Comparison of ENCODE assay signal across 9 mouse cellular contexts in the genomic region with DNA sequence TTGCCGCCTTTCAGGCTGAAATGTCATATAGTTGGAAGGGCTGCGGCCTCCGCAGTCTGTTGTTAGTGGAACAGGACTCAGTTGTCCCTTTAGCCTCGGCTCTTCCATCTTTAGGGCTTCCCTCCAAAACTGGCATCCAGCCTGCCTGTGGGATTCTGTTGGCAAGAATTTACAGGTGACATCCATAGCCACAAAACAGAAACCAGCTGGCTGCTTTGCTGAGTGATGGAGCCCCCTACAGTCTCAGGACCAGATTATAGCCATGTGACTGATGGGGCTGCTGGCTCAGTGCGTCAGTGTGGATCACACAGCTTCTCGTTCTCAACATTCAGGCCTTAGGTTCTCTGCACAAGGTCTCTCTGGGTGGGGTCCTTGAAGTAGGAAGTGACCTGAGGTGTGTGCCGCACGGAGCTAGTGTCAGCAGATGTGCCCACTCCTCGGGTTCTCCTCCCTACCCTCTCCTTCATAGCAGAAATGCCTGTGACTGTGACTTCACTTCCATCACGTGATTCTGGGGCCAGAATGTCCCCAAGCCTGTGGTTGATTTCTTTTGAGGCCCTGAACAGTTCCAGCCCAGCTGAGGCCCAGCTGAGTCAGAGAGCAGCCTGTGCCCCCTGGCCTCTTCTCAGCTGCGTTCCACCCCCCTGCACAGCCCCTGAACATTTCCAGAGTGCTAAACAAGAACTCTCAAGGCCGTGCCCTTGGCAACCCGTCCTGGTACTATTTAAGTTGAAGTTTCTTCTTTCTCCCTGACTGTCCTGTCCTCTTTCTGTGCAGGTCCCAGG. TPM values are rescaled to one million over a fixed set of nuclear protein-coding genes. Genes with fewer than 3 reads are reported as not detected.
A peak's percentile ranks its signal among the peaks of the same experiment; 100 is the strongest.
DNase-seq lines count a peak whose midpoint lies in the region; ATAC-seq and TF ChIP-seq lines count a peak whose summit lies in the region.
"Had no signal": no experiment of that assay in that cellular context is flagged by ENCODE, and none has a peak within 500 bp of the region (broad histone marks: within the 10 kb centered on the region; RNA-seq: fewer than 3 reads in every experiment).

No protein-coding gene starts in this region.

- in situ Hi-C loops in CH12.LX (cut with MboI; ENCODE audit: low pct_ligation_motif_present, low pct_unique_long_range_greater_than_20kb, low sequenced_read_pairs), result loop anchor here (10.0 kb wide), 1 partner anchor 183 kb away; no protein-coding TSS in a partner anchor

- H3K36me3 ChIP-seq in hindbrain, embryonic 11.5 days (ENCODE audit: control insufficient read depth, insufficient read depth, low read length), result no peaks in the 10 kb centered on the region
- H3K36me3 ChIP-seq in hindbrain, embryonic 14.5 days (replicated peaks; ENCODE audit: control insufficient read depth, insufficient read depth), result peaks cover 9% of the 10 kb centered on the region; the same call in 1 of the 2 replicates
- H3K36me3 ChIP-seq in CH12.LX (replicated peaks in 1 of 2; ENCODE audit: control insufficient read depth in 1 of 2, insufficient read depth in 1 of 2, low read length in 1 of 2), result no peaks in the 10 kb centered on the region

- peak; percentile 81 for TF ChIP-seq EP300 in CH12.LX (IDR thresholded peaks at IDR 0.05; ENCODE audit: low read length)

- ATAC-seq in hindbrain, embryonic 11.5 days (ENCODE audit: low FRiP score), result peak; percentile 36; the same call in 1 of the 2 replicates
- no peak for ATAC-seq in hindbrain, embryonic 14.5 days (ENCODE audit: low FRiP score)

- H3K4me3 ChIP-seq in hindbrain, embryonic 11.5 days (ENCODE audit: low read depth, low read length), result no peak overlapping the region
- H3K4me3 ChIP-seq in hindbrain, embryonic 14.5 days (replicated peaks; ENCODE audit: low read length), result no peak overlapping the region
- H3K4me3 ChIP-seq in CH12.LX (replicated peaks in 1 of 3; ENCODE audit: low read depth in 2 of 3, low read length in 2 of 3, poor library complexity in 1 of 3), result no peak overlapping the region
- H3K4me3 ChIP-seq: megakaryocyte, embryonic 14.5 days had no signal

- H3K79me2 ChIP-seq in CH12.LX (replicated peaks; ENCODE audit: control insufficient read depth, extremely low read depth, insufficient read depth, poor library complexity, severe bottlenecking), result no peaks in the 10 kb centered on the region

- dilution Hi-C loops in CH12.LX (cut with MboI; ENCODE audit: extremely low pct_ligation_motif_present, extremely low pct_unique_long_range_greater_than_20kb, low sequenced_read_pairs), result no loop called here

- no peak for DNase-seq in hindbrain, embryonic 11.5 days (ENCODE audit: low spot score)
- DNase-seq in hindbrain, embryonic 14.5 days (ENCODE audit: low spot score), result no peak
- peak; percentile 87 for DNase-seq in CH12.LX (ENCODE audit: extremely low read depth)
- DNase-seq in brain, adult 2 months (ENCODE audit: low read depth, low spot score), result peak; percentile 79
- peak; percentile 20 for DNase-seq in forelimb bud, embryonic 11.5 days (ENCODE audit: low read depth, low spot score)
- no peak for DNase-seq in B cell, adult 2 months
- DNase-seq in gastrocnemius, postnatal 25 days, result no peak
- no peak for DNase-seq in ovary, postnatal 14 days (ENCODE audit: low spot score)

- no peaks in the 10 kb centered on the region for H3K27me3 ChIP-seq in hindbrain, embryonic 11.5 days (ENCODE audit: control insufficient read depth, insufficient read depth, low read length)
- no peaks in the 10 kb centered on the region for H3K27me3 ChIP-seq in hindbrain, embryonic 14.5 days (ENCODE audit: control insufficient read depth, insufficient read depth, low read length)
- H3K27me3 ChIP-seq in CH12.LX (replicated peaks), result no peaks in the 10 kb centered on the region

- no peak overlapping the region for H3K27ac ChIP-seq in hindbrain, embryonic 11.5 days (ENCODE audit: low read depth, low read length)
- no peak overlapping the region for H3K27ac ChIP-seq in hindbrain, embryonic 14.5 days
- peak overlapping the region; percentile 34 for H3K27ac ChIP-seq in CH12.LX (ENCODE audit: insufficient read depth, low read depth)

- no peak overlapping the region for H3K4me2 ChIP-seq in hindbrain, embryonic 11.5 days (replicated peaks; ENCODE audit: low read depth, low read length)
- H3K4me2 ChIP-seq in hindbrain, embryonic 14.5 days (replicated peaks), result no peak overlapping the region
- peak overlapping the region; percentile 31 for H3K4me2 ChIP-seq in CH12.LX (ENCODE audit: insufficient read depth, low read depth, poor library complexity, severe bottlenecking)

- WGBS in hindbrain, embryonic 11.5 days, result 70% methylated on average over 13 of the region's 13 CpGs
- 60% methylated on average over 13 of the region's 13 CpGs for WGBS in hindbrain, embryonic 14.5 days

- no peaks in the 10 kb centered on the region for H3K9me3 ChIP-seq in hindbrain, embryonic 11.5 days (ENCODE audit: control insufficient read depth, low read length)
- H3K9me3 ChIP-seq in hindbrain, embryonic 14.5 days (ENCODE audit: control insufficient read depth, low read length), result no peaks in the 10 kb centered on the region
- no peaks in the 10 kb centered on the region for H3K9me3 ChIP-seq in CH12.LX (replicated peaks; ENCODE audit: low read length)
- H3K9me3 ChIP-seq: megakaryocyte, embryonic 14.5 days had no signal

- TF ChIP-seq CTCF in CH12.LX (conservative IDR thresholded peaks at IDR 0.05 in 1 of 2, IDR thresholded peaks at IDR 0.05 in 1 of 2; ENCODE audit: low read depth in 2 of 2, low read length in 2 of 2), result peak in 1 of 2 experiments; percentile 49; a peak in 2 of 4 replicates

- TF ChIP-seq POLR2A in CH12.LX (IDR thresholded peaks at IDR 0.05; ENCODE audit: low read depth, low read length), result no peak

- H3K4me1 ChIP-seq in hindbrain, embryonic 11.5 days (replicated peaks; ENCODE audit: control insufficient read depth, insufficient read depth, low read length), result 0 out of 2 replicates have a peak, but pooled peaks cover 2% of the 10 kb centered on the region
- no peaks in the 10 kb centered on the region for H3K4me1 ChIP-seq in hindbrain, embryonic 14.5 days (replicated peaks; ENCODE audit: control insufficient read depth, insufficient read depth, low read length)
- peaks cover 13 to 39% of the 10 kb centered on the region in 2 experiments for H3K4me1 ChIP-seq in CH12.LX (ENCODE audit: control insufficient read depth in 1 of 2, insufficient read depth in 2 of 2)

- peak; percentile 36 for TF ChIP-seq RAD21 in CH12.LX (IDR thresholded peaks at IDR 0.05; ENCODE audit: low read depth, low read length)

- no peak overlapping the region for H3K9ac ChIP-seq in hindbrain, embryonic 11.5 days (ENCODE audit: low read depth, low read length)
- H3K9ac ChIP-seq in hindbrain, embryonic 14.5 days, result no peak overlapping the region
- H3K9ac ChIP-seq in CH12.LX (ENCODE audit: insufficient read depth, low read depth), result peak overlapping the region; percentile 21

TF ChIP-seq in CH12.LX, 34 proteins besides CTCF, POLR2A, EP300 and RAD21 (continues in another document):
- TF ChIP-seq RCOR1 (conservative IDR thresholded peaks at IDR 0.05; ENCODE audit: low read depth, low read length), result peak; percentile 83; the same call in 1 of the 2 replicates
- no peak for TF ChIP-seq CHD1 (IDR thresholded peaks at IDR 0.05; ENCODE audit: low read depth, low read length)
- peak; percentile 9; the same call in 1 of the 2 replicates for TF ChIP-seq NELFE (IDR thresholded peaks at IDR 0.05; ENCODE audit: low read depth, low read length)
- TF ChIP-seq KAT2A (IDR thresholded peaks at IDR 0.05; ENCODE audit: insufficient replicate concordance, low read length), result 0 out of 2 replicates have a peak, but pooled peaks have one; percentile 33
- no peak for TF ChIP-seq POLR2AphosphoS2 (IDR thresholded peaks at IDR 0.05; ENCODE audit: low read depth, low read length)
- TF ChIP-seq JUND (conservative IDR thresholded peaks at IDR 0.05; ENCODE audit: low read depth, low read length), result 0 out of 2 replicates have a peak, but pooled peaks have one; percentile 38
- TF ChIP-seq SMC3 (IDR thresholded peaks at IDR 0.05; ENCODE audit: low read depth, low read length), result peak; percentile 11; the same call in 1 of the 2 replicates
- 0 out of 2 replicates have a peak, but pooled peaks have one; percentile 21 for TF ChIP-seq ELF1 (IDR thresholded peaks at IDR 0.05; ENCODE audit: low read depth, low read length)
- peak; percentile 79 for TF ChIP-seq USF2 (conservative IDR thresholded peaks at IDR 0.05; ENCODE audit: low read depth, low read length)
- no peak for TF ChIP-seq TBP (conservative IDR thresholded peaks at IDR 0.05; ENCODE audit: low read depth, low read length)
- no peak for TF ChIP-seq ZMIZ1 (IDR thresholded peaks at IDR 0.05; ENCODE audit: low read depth, low read length)
- TF ChIP-seq BHLHE40 (IDR thresholded peaks at IDR 0.05; ENCODE audit: low read depth, low read length), result peak; percentile 96
- no peak for TF ChIP-seq NRF1 (IDR thresholded peaks at IDR 0.05; ENCODE audit: low read depth, low read length)
- peak; percentile 36; the same call in 1 of the 2 replicates for TF ChIP-seq MYC (IDR thresholded peaks at IDR 0.05; ENCODE audit: low read depth, low read length)
- TF ChIP-seq MXI1 (IDR thresholded peaks at IDR 0.05; ENCODE audit: low read depth, low read length), result peak; percentile 66
- no peak for TF ChIP-seq E2F4 (IDR thresholded peaks at IDR 0.05; ENCODE audit: insufficient replicate concordance, low read depth, low read length)
- peak; percentile 82 for TF ChIP-seq SIN3A (IDR thresholded peaks at IDR 0.05; ENCODE audit: low read length)
- peak; percentile 85 for TF ChIP-seq MAX (IDR thresholded peaks at IDR 0.05; ENCODE audit: low read length)
- TF ChIP-seq MAFK (IDR thresholded peaks at IDR 0.05; ENCODE audit: insufficient replicate concordance, low read length), result peak; percentile 48; the same call in 1 of the 2 replicates
- TF ChIP-seq ZKSCAN1 (IDR thresholded peaks at IDR 0.05; ENCODE audit: borderline replicate concordance, low read depth, low read length), result no peak
- no peak for TF ChIP-seq HCFC1 (IDR thresholded peaks at IDR 0.05; ENCODE audit: low read depth, low read length)
- TF ChIP-seq ETS1 (conservative IDR thresholded peaks at IDR 0.05; ENCODE audit: low read depth, low read length), result peak; percentile 99
- TF ChIP-seq ZC3H11A (IDR thresholded peaks at IDR 0.05; ENCODE audit: low read depth, low read length), result no peak
- peak; percentile 77; the same call in 1 of the 2 replicates for TF ChIP-seq IRF4 (IDR thresholded peaks at IDR 0.05; ENCODE audit: low read depth, low read length)
- no peak; the same call in 1 of the 2 replicates for TF ChIP-seq JUN (IDR thresholded peaks at IDR 0.05; ENCODE audit: insufficient read depth, low read depth, low read length)

RNA-seq across cellular contexts. Expression of a gene that starts 55.3 kb away (rescaled TPM):
- 221 and 230 TPM in 2 replicates for polyA plus RNA-seq in hindbrain, embryonic 11.5 days (2014; fragmentation: Nextera tagmentation; extraction: Ambion mirVana)
- polyA plus RNA-seq in hindbrain, embryonic 14.5 days (2014; fragmentation: Nextera tagmentation; extraction: Ambion mirVana), result 105 and 106 TPM in 2 replicates
- 86.1 and 97.2 TPM in 2 replicates for total RNA-seq in CH12.LX (2012; rRNA removed)
- 157 and 180 TPM in 2 replicates for total RNA-seq in CH12.LX (2014; rRNA removed)
- polyA plus RNA-seq in CH12.LX (2012; ENCODE audit: insufficient read length, low read depth), result 121 and 125 TPM in 2 replicates
- total RNA-seq in gastrocnemius, postnatal 25 days (2021), result 100 to 1,000 TPM; 101 to 109 TPM

Comparison
In these comparisons a context has a peak if more than half of its experiments do, and no peak if none do; other contexts are left out.
1. DNase-seq: peak in CH12.LX (single experiment), brain, adult 2 months (single experiment) and forelimb bud, embryonic 11.5 days (single experiment); none in hindbrain, embryonic 11.5 days (single experiment), hindbrain, embryonic 14.5 days (single experiment), B cell, adult 2 months (0 of 2), gastrocnemius, postnatal 25 days (single experiment) and ovary, postnatal 14 days (single experiment).